Mouse (Mus musculus) neural tube, embryonic 13.5 days (tissue): ENCODE measurements at regions not wholly inside any gene's neighbourhood (a gene's known extent, or its start where the extent isn't known, plus 50 kb on each side); places are given as distances from the start of the nearest gene placed in this dataset.
A peak's percentile ranks its signal among the peaks of the same experiment; 100 is the strongest.

Experiments
- ATAC-seq: fragments of 200-750 bp; cut with Nextera tagmentation; 2 replicates; pipeline ENCODE4 v1.8.0; 2017; ENCODE audit warnings: low read depth, mild to moderate bottlenecking, moderate TSS enrichment, moderate library complexity
- H3K27ac ChIP-seq: fragments of 300-500 bp; sonication (generic); replicated peaks from 2 replicates; pipeline ENCODE4 v1.5.1; 2015; ENCODE audit warnings: moderate library complexity, mild to moderate bottlenecking, inconsistent platforms
- H3K27me3 ChIP-seq: fragments of 300-500 bp; sonication (generic); 2 replicates; pipeline ENCODE4 v1.6.1; 2015; ENCODE audit warnings: mild to moderate bottlenecking, inconsistent platforms
- H3K36me3 ChIP-seq: fragments of 300-500 bp; sonication (generic); 2 replicates; pipeline ENCODE4 v1.6.1; 2015; ENCODE audit warnings: mild to moderate bottlenecking, inconsistent platforms
- H3K4me1 ChIP-seq: fragments of 300-500 bp; sonication (generic); replicated peaks from 2 replicates; pipeline ENCODE4 v1.6.1; 2015; ENCODE audit warnings: inconsistent platforms
- H3K4me2 ChIP-seq: fragments of 300-500 bp; sonication (generic); 2 replicates; pipeline ENCODE4 v1.6.1; 2015; ENCODE audit warnings: inconsistent platforms, mild to moderate bottlenecking, moderate library complexity
- H3K4me3 ChIP-seq: fragments of 300-500 bp; sonication (generic); 2 replicates; pipeline ENCODE4 v1.5.1; 2015; ENCODE audit warnings: mild to moderate bottlenecking, inconsistent platforms
- H3K9ac ChIP-seq: fragments of 300-500 bp; sonication (generic); 2 replicates; pipeline ENCODE4 v1.6.1; 2015; ENCODE audit warnings: moderate library complexity, mild to moderate bottlenecking, inconsistent platforms
- H3K9me3 ChIP-seq: fragments of 300-500 bp; sonication (generic); 2 replicates; pipeline ENCODE4 v1.6.1; 2016; ENCODE audit warnings: inconsistent platforms
- WGBS: fragments of 180-500 bp; shearing (Covaris S2); methylation state at CpG from one replicate; pipeline ENCODE4 v1.1.7; 2015; 5-methylcytosine and 5-hydroxymethylcytosine counted together

- no peak overlapping the region for H3K4me2 ChIP-seq
- H3K9ac ChIP-seq = no peak overlapping the region
- no peak for ATAC-seq
- no peaks in the 10 kb centered on the region for H3K27me3 ChIP-seq
- no peak overlapping the region for H3K4me3 ChIP-seq
- H3K27ac ChIP-seq = 0 out of 2 replicates have a peak overlapping the region, but pooled peaks have one; percentile 18
- 20% methylated on average over 11 of the region's 11 CpGs for WGBS
- H3K9me3 ChIP-seq = peaks cover 3% of the 10 kb centered on the region; the same call in 1 of the 2 replicates
- H3K4me1 ChIP-seq = no peaks in the 10 kb centered on the region
- H3K36me3 ChIP-seq = no peaks in the 10 kb centered on the region
Measured at GRCm38 (mm10) chr5:116829771-116830170, 238.2 kb upstream of the Srrm4 start.

GRCm38 (mm10) chr5:116823260-116823659 lies 231.6 kb upstream of the Srrm4 start:
- no peaks in the 10 kb centered on the region; the same call in 1 of the 2 replicates for H3K27me3 ChIP-seq
- no peaks in the 10 kb centered on the region for H3K36me3 ChIP-seq
- H3K4me2 ChIP-seq = no peak overlapping the region
- no peaks in the 10 kb centered on the region for H3K9me3 ChIP-seq
- peaks cover 6% of the 10 kb centered on the region for H3K4me1 ChIP-seq
- ATAC-seq = no peak
- H3K4me3 ChIP-seq = no peak overlapping the region
- no peak overlapping the region for H3K9ac ChIP-seq
- no peak overlapping the region for H3K27ac ChIP-seq
- 85% methylated on average over 3 of the region's 3 CpGs for WGBS

GRCm38 (mm10) chr5:116822141-116822540 lies 230.5 kb upstream of the Srrm4 start:
- Histone ChIP-seq H3K27me3 (no peaks in the 10 kb centered on the region; the same call in 1 of the 2 replicates), H3K4me2 (no peak overlapping the region), H3K9me3 (no peaks in the 10 kb centered on the region), H3K36me3 (no peaks in the 10 kb centered on the region), H3K4me1 (peaks cover 6% of the 10 kb centered on the region), H3K9ac (no peak overlapping the region), H3K4me3 (no peak overlapping the region), H3K27ac (peak overlapping the region; percentile 34; the same call in 1 of the 2 replicates)
- 34% methylated on average over 14 of the region's 14 CpGs for WGBS
- peak; percentile 27; the same call in 1 of the 2 replicates for ATAC-seq

GRCm38 (mm10) chr5:116809799-116810198 lies 218.2 kb upstream of the Srrm4 start:
- WGBS = 11% methylated on average over 2 of the region's 2 CpGs
- peaks cover 15% of the 10 kb centered on the region for H3K4me1 ChIP-seq
- peak; percentile 73 for ATAC-seq
- H3K27ac ChIP-seq = peak overlapping the region; percentile 85
- H3K9me3 ChIP-seq = no peaks in the 10 kb centered on the region
- no peak overlapping the region for H3K4me3 ChIP-seq
- H3K36me3 ChIP-seq = no peaks in the 10 kb centered on the region
- peaks cover 58% of the 10 kb centered on the region for H3K27me3 ChIP-seq
- peak overlapping the region; percentile 58 for H3K9ac ChIP-seq
- peak overlapping the region; percentile 38 for H3K4me2 ChIP-seq

- Histone ChIP-seq H3K4me1 (peaks cover 15% of the 10 kb centered on the region), H3K4me3 (no peak overlapping the region), H3K27ac (peak overlapping the region; percentile 85), H3K36me3 (no peaks in the 10 kb centered on the region), H3K4me2 (peak overlapping the region; percentile 38), H3K27me3 (peaks cover 53% of the 10 kb centered on the region), H3K9me3 (no peaks in the 10 kb centered on the region), H3K9ac (peak overlapping the region; percentile 58)
- peak; percentile 90 for ATAC-seq
- 18% methylated on average over 17 of the region's 17 CpGs for WGBS
Measured at GRCm38 (mm10) chr5:116809001-116809759, 217.6 kb upstream of the Srrm4 start.

- no peaks in the 10 kb centered on the region for H3K36me3 ChIP-seq
- no peak overlapping the region for H3K9ac ChIP-seq
- no peak for ATAC-seq
- H3K4me2 ChIP-seq = no peak overlapping the region
- no peaks in the 10 kb centered on the region for H3K27me3 ChIP-seq
- no peak overlapping the region for H3K4me3 ChIP-seq
- H3K9me3 ChIP-seq = no peaks in the 10 kb centered on the region
- H3K4me1 ChIP-seq = no peaks in the 10 kb centered on the region
- 43% methylated on average over 2 of the region's 2 CpGs for WGBS
- H3K27ac ChIP-seq = no peak overlapping the region
Measured at GRCm38 (mm10) chr5:116797460-116797859, 205.8 kb upstream of the Srrm4 start.

- no peak overlapping the region for H3K4me2 ChIP-seq
- no peak overlapping the region for H3K27ac ChIP-seq
- H3K4me1 ChIP-seq = no peaks in the 10 kb centered on the region
- H3K27me3 ChIP-seq = no peaks in the 10 kb centered on the region
- H3K36me3 ChIP-seq = no peaks in the 10 kb centered on the region
- no peak overlapping the region for H3K9ac ChIP-seq
- no peak for ATAC-seq
- H3K4me3 ChIP-seq = no peak overlapping the region
- 58% methylated on average over 5 of the region's 5 CpGs for WGBS
- no peaks in the 10 kb centered on the region for H3K9me3 ChIP-seq
Measured at GRCm38 (mm10) chr5:116795169-116795568, 203.6 kb upstream of the Srrm4 start.

GRCm38 (mm10) chr5:116790419-116790818 lies 198.8 kb upstream of the Srrm4 start:
- no peaks in the 10 kb centered on the region for H3K9me3 ChIP-seq
- no peak for ATAC-seq
- no peaks in the 10 kb centered on the region for H3K36me3 ChIP-seq
- no peaks in the 10 kb centered on the region for H3K27me3 ChIP-seq
- no peak overlapping the region for H3K4me3 ChIP-seq
- H3K9ac ChIP-seq = no peak overlapping the region
- WGBS = 70% methylated on average over 8 of the region's 8 CpGs
- H3K4me2 ChIP-seq = no peak overlapping the region
- H3K4me1 ChIP-seq = no peaks in the 10 kb centered on the region
- no peak overlapping the region for H3K27ac ChIP-seq

GRCm38 (mm10) chr5:116789859-116790258 lies 198.2 kb upstream of the Srrm4 start:
- WGBS = 84% methylated on average over 9 of the region's 9 CpGs
- ATAC-seq = no peak
- Histone ChIP-seq H3K9ac (no peak overlapping the region), H3K9me3 (no peaks in the 10 kb centered on the region), H3K4me3 (no peak overlapping the region), H3K36me3 (no peaks in the 10 kb centered on the region), H3K27ac (no peak overlapping the region), H3K27me3 (no peaks in the 10 kb centered on the region), H3K4me2 (no peak overlapping the region), H3K4me1 (no peaks in the 10 kb centered on the region)

GRCm38 (mm10) chr5:116776450-116776849 lies 184.8 kb upstream of the Srrm4 start:
- no peak overlapping the region for H3K4me2 ChIP-seq
- H3K4me3 ChIP-seq = no peak overlapping the region
- H3K4me1 ChIP-seq = no peaks in the 10 kb centered on the region; the same call in 1 of the 2 replicates
- no peaks in the 10 kb centered on the region for H3K27me3 ChIP-seq
- 48% methylated on average over 2 of the region's 2 CpGs for WGBS
- H3K27ac ChIP-seq = no peak overlapping the region
- no peak overlapping the region for H3K9ac ChIP-seq
- no peaks in the 10 kb centered on the region for H3K36me3 ChIP-seq
- no peaks in the 10 kb centered on the region for H3K9me3 ChIP-seq
- ATAC-seq = no peak

- ATAC-seq = no peak
- no peak overlapping the region for H3K9ac ChIP-seq
- H3K4me3 ChIP-seq = no peak overlapping the region
- no peaks in the 10 kb centered on the region for H3K36me3 ChIP-seq
- H3K27ac ChIP-seq = no peak overlapping the region
- H3K27me3 ChIP-seq = no peaks in the 10 kb centered on the region
- no peak overlapping the region for H3K4me2 ChIP-seq
- H3K9me3 ChIP-seq = no peaks in the 10 kb centered on the region; the same call in 1 of the 2 replicates
- no peaks in the 10 kb centered on the region for H3K4me1 ChIP-seq
- 87% methylated on average over 2 of the region's 2 CpGs for WGBS
Measured at GRCm38 (mm10) chr5:116766261-116766660, 174.6 kb upstream of the Srrm4 start.

GRCm38 (mm10) chr5:116761323-116761722 lies 169.7 kb upstream of the Srrm4 start:
- H3K36me3 ChIP-seq = no peaks in the 10 kb centered on the region
- no peak overlapping the region for H3K4me3 ChIP-seq

More at GRCm38 (mm10) chr5:116761323-116761722, 169.7 kb upstream of the Srrm4 start:
- ATAC-seq = no peak
- H3K27ac ChIP-seq = no peak overlapping the region
- 94% methylated on average over 6 of the region's 6 CpGs for WGBS
- H3K4me1 ChIP-seq = 0 out of 2 replicates have a peak, but pooled peaks cover 12% of the 10 kb centered on the region
- no peaks in the 10 kb centered on the region for H3K27me3 ChIP-seq
- H3K4me2 ChIP-seq = no peak overlapping the region
- no peaks in the 10 kb centered on the region; the same call in 1 of the 2 replicates for H3K9me3 ChIP-seq
- no peak overlapping the region for H3K9ac ChIP-seq
